Mouse (Mus musculus): ENCODE results near the gene Stom.

The Stom gene

DNA sequence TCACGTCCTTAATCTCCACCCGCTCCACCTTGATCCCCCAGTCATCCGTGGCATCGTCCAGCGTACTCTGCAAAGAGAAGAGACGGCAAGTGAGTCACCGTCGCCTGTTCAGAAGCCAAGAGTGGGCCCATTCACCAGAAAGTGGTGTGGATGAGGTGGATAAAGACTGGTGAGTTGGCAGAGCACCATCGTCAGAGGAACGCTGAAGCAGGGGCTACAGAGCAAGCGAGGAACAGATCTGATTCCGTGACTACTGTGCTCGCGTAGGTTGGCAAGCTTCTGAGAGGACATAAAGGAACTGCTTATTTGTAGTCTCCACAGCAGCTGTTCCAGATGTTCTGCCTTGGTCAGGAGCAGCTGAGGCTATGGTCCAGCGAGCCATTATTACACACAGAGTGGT, 16.4 kb downstream of the Stom start:
- DNase-seq (ENCODE audit: low spot score in 2 of 2): no peak

DNA sequence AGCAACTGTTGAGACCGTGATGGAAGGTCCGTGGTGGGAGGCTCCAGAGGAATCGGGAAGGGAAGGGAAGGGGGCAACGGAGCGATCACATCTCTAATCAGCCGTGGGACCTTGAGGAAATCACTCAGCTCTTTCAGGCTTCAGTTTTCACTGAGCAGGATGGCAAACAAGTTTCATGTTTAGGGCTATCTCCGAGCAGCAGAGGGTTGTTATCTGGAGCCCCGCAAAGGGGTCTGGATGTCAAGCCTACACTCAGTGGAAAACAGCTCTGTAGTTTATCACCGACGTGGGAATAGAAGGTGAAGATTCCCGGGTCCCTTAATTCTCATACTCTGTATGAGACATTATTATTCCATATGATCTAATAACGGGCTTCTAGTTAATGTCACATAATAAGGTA, 18.4 kb downstream of the Stom start:
- no peak for DNase-seq (ENCODE audit: low spot score in 2 of 2)

- no peak for DNase-seq (ENCODE audit: low spot score in 2 of 2)
Observed at GRCm38 (mm10) chr2:35317604-35318003, 19.2 kb downstream of the Stom start.

- DNase-seq (ENCODE audit: low spot score in 2 of 2): no peak
Observed at GRCm38 (mm10) chr2:35314300-35314699, 22.5 kb downstream of the Stom start.

DNA sequence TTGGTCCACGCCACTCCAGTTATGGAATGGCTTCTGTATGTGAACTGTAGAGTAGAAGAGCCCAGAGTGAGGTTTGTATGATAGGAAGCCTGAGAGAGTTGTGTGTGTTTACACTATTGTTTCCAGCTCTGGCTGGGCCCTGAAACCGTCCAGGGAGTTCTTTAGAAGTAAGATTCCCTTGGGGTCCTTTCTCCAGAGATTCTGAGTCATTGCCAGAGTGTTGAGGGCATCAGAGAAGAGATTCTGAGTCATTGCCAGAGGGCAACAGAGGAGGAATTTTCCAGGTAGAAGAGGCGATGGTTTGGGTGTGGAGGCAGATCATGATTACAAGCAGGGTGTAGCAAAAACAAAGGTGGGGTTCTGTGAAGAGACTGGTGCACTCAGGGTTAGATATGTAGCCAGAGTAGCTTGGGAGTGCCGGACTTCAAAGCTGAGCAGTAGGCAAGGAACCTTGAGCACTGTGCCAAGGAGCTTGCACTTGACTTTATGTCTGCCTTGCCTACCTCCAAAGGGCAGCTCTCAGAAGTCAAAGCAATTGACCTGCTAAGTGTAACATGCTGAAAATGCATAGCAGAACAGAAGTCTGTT, 26.8 kb downstream of the Stom start:
- no peak for DNase-seq (ENCODE audit: low spot score in 2 of 2)

- DNase-seq (ENCODE audit: low spot score in 2 of 2): no peak
Observed at GRCm38 (mm10) chr2:35308166-35308565, 28.6 kb downstream of the Stom start.

- no peak for DNase-seq (ENCODE audit: low spot score in 2 of 2)
Observed at GRCm38 (mm10) chr2:35302049-35302885, 34.5 kb downstream of the Stom start.

DNA sequence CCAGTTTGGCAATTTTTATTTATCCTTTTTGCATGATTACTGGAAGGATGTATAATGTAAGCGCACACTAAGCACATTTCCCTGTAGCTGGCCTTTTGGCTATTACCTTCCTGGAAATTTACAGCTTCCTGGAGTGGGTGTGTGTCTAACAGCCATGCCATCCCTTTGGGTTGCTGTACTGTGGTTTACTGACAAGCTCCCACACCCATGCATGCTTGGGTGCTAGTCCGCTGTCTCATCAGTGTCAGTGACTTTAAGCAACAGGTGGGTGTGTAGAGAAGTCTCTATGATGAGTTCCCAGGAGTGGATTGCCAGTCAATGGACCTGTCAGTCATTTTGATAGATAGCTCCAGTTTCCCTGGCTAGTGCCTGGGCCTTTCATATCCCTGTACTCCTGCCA, 37.3 kb downstream of the Stom start:
- no peak for DNase-seq (ENCODE audit: low spot score in 2 of 2)

DNA sequence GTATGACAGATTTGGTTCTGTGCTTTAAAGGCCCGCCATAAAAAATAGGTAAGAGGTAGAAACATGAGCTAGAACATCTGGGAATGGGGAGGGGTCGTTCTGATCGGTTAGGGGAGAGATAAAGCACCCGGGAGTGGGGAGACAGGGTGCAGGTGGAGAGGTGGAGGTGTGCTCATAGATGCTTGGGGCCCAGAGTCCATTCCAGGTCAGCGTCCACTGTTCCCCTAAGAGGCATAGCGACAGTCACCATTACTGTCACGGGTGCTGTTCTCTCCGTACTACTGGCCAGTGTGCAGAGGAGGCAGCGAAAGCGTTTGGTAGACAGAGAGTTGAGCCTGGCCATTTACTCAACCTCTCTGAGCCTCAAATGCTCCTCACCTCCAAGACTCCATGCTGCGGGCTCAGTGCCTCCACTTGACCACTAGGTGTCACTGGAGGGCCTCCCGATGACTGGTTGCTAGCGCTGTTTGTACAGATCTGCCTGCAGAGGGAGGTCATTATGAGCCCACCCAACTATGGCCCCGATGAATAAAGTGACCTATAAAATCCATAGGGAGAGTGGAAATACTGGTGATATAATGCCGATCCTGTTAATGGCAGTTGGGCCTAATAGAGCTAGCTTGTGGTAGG, 39.0 kb downstream of the Stom start:
- peak in 1 of 2 experiments; percentile 81 for DNase-seq (ENCODE audit: low spot score in 2 of 2)

- DNase-seq (ENCODE audit: low spot score in 2 of 2): no peak
Observed at GRCm38 (mm10) chr2:35293291-35293690, 43.5 kb downstream of the Stom start.

GRCm38 (mm10) chr2:35292700-35293099, 44.1 kb downstream of the Stom start:
- DNase-seq (ENCODE audit: low spot score in 2 of 2): no peak

DNA sequence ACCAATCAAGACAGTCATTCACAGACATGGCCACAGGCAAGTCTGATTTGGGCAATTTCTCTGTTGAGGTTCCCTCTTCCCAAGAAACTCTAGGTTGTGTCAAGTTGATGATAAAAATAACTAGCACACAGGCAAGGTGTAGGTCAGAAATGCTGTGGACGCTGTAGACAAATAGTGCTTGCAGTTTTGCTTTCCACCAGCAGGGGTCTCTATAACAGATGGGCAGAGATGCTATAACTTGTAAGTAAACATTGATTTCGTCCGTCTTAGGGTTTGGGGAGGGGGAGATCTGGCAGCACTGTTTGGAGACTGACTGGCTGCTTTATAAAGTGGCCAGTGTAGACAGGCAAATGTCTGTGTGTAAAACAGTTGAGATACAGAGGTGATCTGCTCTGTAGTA, 44.9 kb downstream of the Stom start:
- peak in 1 of 2 experiments; percentile 58 for DNase-seq (ENCODE audit: low spot score in 2 of 2)

DNA sequence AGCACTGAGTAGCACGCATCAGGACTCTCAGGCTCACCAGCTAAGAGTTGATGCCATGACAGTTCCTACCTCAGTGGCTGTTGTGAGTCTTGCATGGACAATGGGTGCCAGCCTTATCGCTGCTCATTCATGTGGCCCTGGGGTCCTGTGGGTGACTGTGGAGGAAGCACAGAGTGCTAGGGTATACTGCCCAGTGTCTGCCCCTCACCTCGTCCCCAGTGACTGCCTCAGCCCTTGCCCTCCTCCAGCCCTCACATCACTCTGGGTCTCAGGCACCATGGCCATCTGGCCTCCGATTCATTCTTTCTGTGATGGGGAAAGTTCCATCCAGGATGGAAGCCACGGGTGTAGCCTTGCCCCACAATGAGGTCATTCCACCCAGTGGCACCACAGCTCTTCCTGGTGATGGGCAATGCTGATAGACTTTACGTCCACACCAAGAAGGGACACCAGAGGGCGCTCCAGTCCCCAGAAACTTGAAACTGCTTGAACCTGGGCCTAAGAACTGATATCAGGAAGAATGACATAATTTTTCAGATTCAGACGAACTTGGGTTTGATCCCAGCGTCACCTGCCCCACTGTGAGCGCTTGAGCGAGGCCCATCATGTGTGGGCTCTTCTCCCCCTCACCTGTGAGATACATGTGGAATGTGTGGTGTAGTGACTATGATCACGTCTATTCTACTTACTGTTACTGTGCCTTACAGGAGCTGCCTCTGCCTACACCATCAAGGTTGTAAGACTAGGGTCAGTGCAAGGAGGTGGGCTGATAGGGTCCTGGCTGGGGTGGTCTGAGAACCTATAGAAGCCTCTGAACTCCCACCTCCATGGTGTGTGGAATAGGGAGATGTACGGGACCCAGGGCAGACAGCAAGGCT, 47.8 kb downstream of the Stom start:
- DNase-seq (ENCODE audit: low spot score in 2 of 2): peak in 1 of 2 experiments; percentile 87

GRCm38 (mm10) chr2:35287017-35287620, 49.7 kb downstream of the Stom start:
- no peak for DNase-seq (ENCODE audit: low spot score in 2 of 2)

DNA sequence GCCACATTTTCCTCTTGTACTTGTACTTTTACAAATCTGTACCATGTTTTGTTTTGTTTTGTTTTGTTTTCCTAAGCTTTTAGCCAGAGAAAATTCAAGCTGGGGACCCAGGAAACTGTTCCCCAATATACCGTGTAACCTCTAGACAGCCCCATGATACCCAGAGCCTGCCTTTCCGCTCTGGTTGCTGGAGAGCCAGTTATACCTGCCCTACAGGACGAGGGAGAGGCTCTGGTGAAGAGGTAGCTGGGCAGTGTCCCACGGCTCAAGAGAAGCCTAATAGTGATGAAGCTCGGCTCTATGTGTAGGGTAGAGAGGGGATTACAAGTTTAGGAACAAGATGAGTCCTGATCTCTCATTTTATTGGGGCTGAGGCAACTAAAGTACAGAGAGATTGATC, 51.6 kb downstream of the Stom start:
- no peak for DNase-seq (ENCODE audit: low spot score in 2 of 2)

- no peak for DNase-seq (ENCODE audit: low spot score in 2 of 2)
Observed at GRCm38 (mm10) chr2:35283997-35284396, 52.8 kb downstream of the Stom start.

DNA sequence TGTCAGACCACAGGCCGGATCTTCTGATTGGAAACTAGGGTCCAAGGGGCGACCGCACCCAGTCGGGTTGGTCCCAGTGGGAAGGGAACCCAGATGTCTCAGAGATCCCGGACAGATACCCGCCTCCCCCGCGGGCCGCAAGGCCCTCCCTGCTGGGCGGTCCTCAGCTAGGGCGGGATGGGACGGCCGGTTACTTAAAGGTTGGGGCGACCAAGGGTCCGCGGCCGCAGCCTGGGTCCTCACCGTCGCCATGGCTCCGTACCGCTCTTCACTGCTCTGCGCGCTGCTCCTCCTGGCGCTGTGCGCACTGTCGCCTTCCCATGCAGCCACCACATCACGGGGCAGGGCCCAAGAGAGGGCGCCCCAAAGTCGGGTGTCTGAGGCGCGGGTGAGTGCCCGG, 54.6 kb downstream of the Stom start:
- no peak for DNase-seq (ENCODE audit: low spot score in 2 of 2)

GRCm38 (mm10) chr2:35280001-35280400, 56.8 kb downstream of the Stom start:
- DNase-seq (ENCODE audit: low spot score in 2 of 2): no peak

DNA sequence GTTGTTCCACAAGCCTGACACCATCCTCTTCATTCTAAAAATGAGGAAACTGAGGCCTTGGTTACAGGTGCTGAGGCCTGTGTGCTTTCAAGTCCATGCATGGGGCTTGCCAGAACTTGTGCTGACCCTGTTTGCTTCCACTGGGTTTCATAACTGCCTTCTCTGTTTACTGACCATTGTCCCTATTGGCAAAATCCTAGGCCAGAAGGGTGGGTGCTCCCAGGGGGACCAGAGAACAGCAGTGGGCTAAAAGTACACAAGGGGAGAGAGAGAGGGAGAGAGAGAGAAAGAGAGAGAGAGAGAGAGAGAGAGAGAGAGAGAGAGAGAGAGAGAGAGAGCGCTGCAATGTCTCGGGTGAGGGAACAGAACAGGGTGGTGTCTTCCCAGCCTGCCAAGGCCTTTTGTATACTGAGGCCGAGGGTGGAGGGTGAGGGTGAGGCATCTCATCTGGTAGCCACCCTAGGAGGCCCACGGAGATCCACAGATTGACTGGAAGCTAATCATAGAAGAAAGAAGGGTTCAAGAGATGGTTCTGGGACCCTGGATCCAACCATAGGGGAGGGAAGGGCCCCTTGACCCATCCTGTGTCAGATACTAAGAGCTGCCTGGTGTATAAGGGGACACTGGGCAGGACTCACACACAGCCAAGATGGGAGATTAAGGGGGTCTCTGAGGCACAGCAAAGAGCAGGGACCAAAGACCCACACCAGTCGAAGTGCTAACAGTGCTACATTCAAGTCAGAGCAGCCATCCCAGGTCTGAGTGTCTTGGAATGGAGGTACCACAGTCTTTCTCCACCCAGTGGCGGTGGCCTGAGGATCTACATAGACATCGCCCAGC, 58.2 kb downstream of the Stom start:
- no peak for DNase-seq (ENCODE audit: low spot score in 2 of 2)

- no peak for DNase-seq (ENCODE audit: low spot score in 2 of 2)
Observed at GRCm38 (mm10) chr2:35277686-35278085, 59.1 kb downstream of the Stom start.

DNA sequence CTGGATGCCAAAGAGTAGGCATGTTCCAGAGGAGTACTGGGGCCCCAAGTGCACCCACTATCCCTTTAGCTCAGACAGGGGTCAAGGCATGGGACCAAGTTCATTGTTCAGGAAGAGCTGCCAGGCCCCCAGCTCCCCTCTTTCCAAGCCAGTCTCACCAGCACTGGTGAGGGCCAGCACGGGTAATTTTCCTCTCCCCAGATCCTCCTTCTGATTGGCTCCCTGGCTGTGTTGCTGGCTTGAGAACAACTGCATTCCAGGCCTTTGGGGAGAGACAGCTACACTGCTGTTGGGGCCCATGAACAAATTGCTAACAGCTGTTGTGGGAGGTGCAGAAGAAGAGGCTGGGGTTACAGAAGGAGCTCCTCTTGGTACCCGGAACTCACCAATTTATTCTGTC, 63.2 kb downstream of the Stom start:
- peak in 1 of 2 experiments; percentile 41 for DNase-seq (ENCODE audit: low spot score in 2 of 2)
